Mouse (Mus musculus) thymus, adult 2 months (tissue): ENCODE measurements around the gene Gbf1.

Experiments used
- CTCF ChIP-seq: fragments of 200-500 bp; IDR thresholded peaks from 2 replicates; pipeline ENCODE4 v1.5.1; 2012; ENCODE audit warnings: mild to moderate bottlenecking, control low read depth, low read length, moderate library complexity, borderline replicate concordance; ENCODE audit not compliant: control insufficient read depth, poor library complexity, insufficient read depth; ENCODE audit errors: extremely low read depth
- POLR2A ChIP-seq: fragments of 200-500 bp; IDR thresholded peaks from 2 replicates; pipeline ENCODE4 v1.6.1; 2012; ENCODE audit warnings: mild to moderate bottlenecking, low read length, control low read depth, moderate library complexity; ENCODE audit not compliant: control insufficient read depth, poor library complexity, insufficient read depth; ENCODE audit errors: extremely low read depth

GRCm38 (mm10) chr19:46172541-46172940 lies 20.2 kb downstream of the Gbf1 start:
- TF ChIP-seq POLR2A, result no peak
- no peak for TF ChIP-seq CTCF
